Mouse (Mus musculus): ENCODE results near the gene Nol7.

GRCm38 (mm10) chr13:43360534-43360933 lies 37.7 kb upstream of the Nol7 start:
- no peak for TF ChIP-seq POLR2A (IDR thresholded peaks at IDR 0.05; ENCODE audit: low read depth, low read length)
- no peak for TF ChIP-seq CTCF (IDR thresholded peaks at IDR 0.05; ENCODE audit: extremely low read depth, insufficient read length, insufficient replicate concordance, low read depth, low read length)
